Mouse (Mus musculus) midbrain, embryonic 11.5 days (tissue): ENCODE measurements around the gene 4921536K21Rik. TPM values are rescaled to one million over a fixed set of nuclear protein-coding genes. Genes with fewer than 3 reads are reported as not detected.

ENCODE experiments used
- ATAC-seq: fragments of 200-750 bp; cut with Nextera tagmentation; 2 replicates; pipeline ENCODE4 v1.8.0; 2017; ENCODE audit warnings: moderate TSS enrichment, moderate library complexity; ENCODE audit not compliant: low FRiP score
- DNase-seq: peaks from one replicate; pipeline ENCODE4 v3.0.0; 2015; ENCODE audit warnings: low spot score; ENCODE audit errors: missing footprints
- H3K27ac ChIP-seq: fragments of 300-500 bp; sonication (generic); 2 replicates; pipeline ENCODE4 v1.5.1; 2014; ENCODE audit warnings: low read depth, low read length
- H3K27me3 ChIP-seq: fragments of 300-500 bp; sonication (generic); 2 replicates; pipeline ENCODE4 v1.6.1; 2014; ENCODE audit warnings: mild to moderate bottlenecking, low read length, moderate library complexity, mixed read lengths; ENCODE audit not compliant: control insufficient read depth, insufficient read depth
- H3K36me3 ChIP-seq: fragments of 300-500 bp; sonication (generic); 2 replicates; pipeline ENCODE4 v1.6.1; 2014; ENCODE audit warnings: mild to moderate bottlenecking, low read length, moderate library complexity, mixed read lengths; ENCODE audit not compliant: control insufficient read depth, insufficient read depth
- H3K4me1 ChIP-seq: fragments of 300-500 bp; sonication (generic); 2 replicates; pipeline ENCODE4 v1.6.1; 2014; ENCODE audit warnings: low read length; ENCODE audit not compliant: control insufficient read depth, insufficient read depth
- H3K4me2 ChIP-seq: fragments of 300-500 bp; sonication (generic); 2 replicates; pipeline ENCODE4 v1.6.1; 2014; ENCODE audit warnings: mild to moderate bottlenecking, moderate library complexity
- H3K4me3 ChIP-seq: fragments of 300-500 bp; sonication (generic); 2 replicates; pipeline ENCODE4 v1.5.1; 2014; ENCODE audit warnings: low read depth, low read length
- H3K9ac ChIP-seq: fragments of 300-500 bp; sonication (generic); 2 replicates; pipeline ENCODE4 v1.6.1; 2014; ENCODE audit warnings: low read length
- H3K9me3 ChIP-seq: fragments of 300-500 bp; sonication (generic); 2 replicates; pipeline ENCODE4 v1.6.1; 2016; ENCODE audit warnings: low read length; ENCODE audit not compliant: control insufficient read depth
- WGBS: fragments of 180-500 bp; shearing (Covaris S2); extraction: QIAGEN DNeasy Blood & Tissue Kit; methylation state at CpG from one replicate; pipeline ENCODE4 v1.1.7; 2014; 5-methylcytosine and 5-hydroxymethylcytosine counted together
- polyA plus RNA-seq: library from polyadenylated mRNA; unstranded; fragments of >200 nt; fragmentation: Nextera tagmentation; extraction: Ambion mirVana; gene quantifications from 2 replicates; pipeline ENCODE4 v1.2.1, GENCODE M21; 2014

The 4921536K21Rik gene
- polyA plus RNA-seq, 1 experiment from 2014 or later: 0.64 TPM

- H3K4me2 ChIP-seq: no peak overlapping the region
- H3K9me3 ChIP-seq: no peaks in the 10 kb centered on the region
- H3K9ac ChIP-seq: no peak overlapping the region
- no peak overlapping the region for H3K4me3 ChIP-seq
- DNase-seq (no peak), ATAC-seq (no peak)
- no peaks in the 10 kb centered on the region for H3K4me1 ChIP-seq
- no peaks in the 10 kb centered on the region for H3K36me3 ChIP-seq
- H3K27ac ChIP-seq: no peak overlapping the region
- no peaks in the 10 kb centered on the region for H3K27me3 ChIP-seq
- 83% methylated on average over 6 of the region's 6 CpGs for WGBS
Measured at GRCm38 (mm10) chr11:3876419-3876818, 18.5 kb downstream of the 4921536K21Rik start.

- ATAC-seq (no peak), DNase-seq (peak; percentile 89)
- Histone ChIP-seq H3K27ac (no peak overlapping the region), H3K36me3 (no peaks in the 10 kb centered on the region), H3K4me1 (no peaks in the 10 kb centered on the region), H3K4me2 (peak overlapping the region; percentile 71), H3K27me3 (peaks cover 11% of the 10 kb centered on the region), H3K4me3 (peak overlapping the region; percentile 43), H3K9me3 (no peaks in the 10 kb centered on the region), H3K9ac (peak overlapping the region; percentile 63)
- 53% methylated on average over 6 of the region's 6 CpGs for WGBS
Measured at GRCm38 (mm10) chr11:3864343-3864742, 30.6 kb downstream of the 4921536K21Rik start.

GRCm38 (mm10) chr11:3863454-3864112 lies 31.3 kb downstream of the 4921536K21Rik start, which contains the start of gene Osbp2:
TSS of gene Osbp2 (minus strand) at chr11:3863903.
- Histone ChIP-seq H3K4me2 (peak within 1 kb of the TSS; percentile 71), H3K9me3 (no peaks in the 10 kb centered on the region), H3K27ac (no peak within 1 kb of the TSS), H3K9ac (peak within 1 kb of the TSS; percentile 63), H3K36me3 (no peaks in the 10 kb centered on the region), H3K27me3 (peaks cover 11% of the 10 kb centered on the region), H3K4me1 (no peaks in the 10 kb centered on the region), H3K4me3 (peak within 1 kb of the TSS; percentile 43)
- ATAC-seq (peak; percentile 94), DNase-seq (peak; percentile 97)
- WGBS: 4% methylated on average over 51 of the region's 58 CpGs

GRCm38 (mm10) chr11:3862661-3863453 lies 32.0 kb downstream of the 4921536K21Rik start:
- Histone ChIP-seq H3K27me3 (peaks cover 11% of the 10 kb centered on the region), H3K9ac (no peak overlapping the region; the same call in 1 of the 2 replicates), H3K9me3 (no peaks in the 10 kb centered on the region), H3K4me2 (peak overlapping the region; percentile 71), H3K36me3 (no peaks in the 10 kb centered on the region), H3K4me3 (peak overlapping the region; percentile 43; the same call in 1 of the 2 replicates), H3K4me1 (no peaks in the 10 kb centered on the region), H3K27ac (no peak overlapping the region)
- 73% methylated on average over 19 of the region's 19 CpGs for WGBS
- DNase-seq: peak; percentile 83
- ATAC-seq: peak; percentile 22; the same call in 1 of the 2 replicates

GRCm38 (mm10) chr11:3860361-3860760 lies 34.5 kb downstream of the 4921536K21Rik start:
- no peaks in the 10 kb centered on the region for H3K9me3 ChIP-seq
- H3K4me3 ChIP-seq: no peak overlapping the region
- no peak for DNase-seq
- WGBS: 85% methylated on average over 4 of the region's 4 CpGs
- H3K4me1 ChIP-seq: no peaks in the 10 kb centered on the region
- no peaks in the 10 kb centered on the region for H3K36me3 ChIP-seq
- H3K4me2 ChIP-seq: no peak overlapping the region
- H3K27me3 ChIP-seq: peaks cover 11% of the 10 kb centered on the region
- no peak overlapping the region for H3K9ac ChIP-seq
- no peak for ATAC-seq
- no peak overlapping the region for H3K27ac ChIP-seq

- DNase-seq: no peak
- Histone ChIP-seq H3K9ac (no peak overlapping the region), H3K9me3 (no peaks in the 10 kb centered on the region), H3K4me2 (no peak overlapping the region), H3K27ac (no peak overlapping the region), H3K4me1 (no peaks in the 10 kb centered on the region), H3K36me3 (no peaks in the 10 kb centered on the region), H3K27me3 (peaks cover 11% of the 10 kb centered on the region), H3K4me3 (no peak overlapping the region)
- WGBS: 89% methylated on average over 4 of the region's 4 CpGs
- no peak for ATAC-seq
Measured at GRCm38 (mm10) chr11:3859778-3860177, 35.1 kb downstream of the 4921536K21Rik start.

GRCm38 (mm10) chr11:3857902-3858301 lies 37.0 kb downstream of the 4921536K21Rik start:
- Histone ChIP-seq H3K4me1 (no peaks in the 10 kb centered on the region), H3K4me2 (no peak overlapping the region), H3K27me3 (peaks cover 5% of the 10 kb centered on the region), H3K9me3 (no peaks in the 10 kb centered on the region), H3K27ac (no peak overlapping the region), H3K9ac (no peak overlapping the region), H3K36me3 (no peaks in the 10 kb centered on the region), H3K4me3 (no peak overlapping the region)
- WGBS: 80% methylated on average over 5 of the region's 5 CpGs
- no peak for ATAC-seq
- no peak for DNase-seq

- Histone ChIP-seq H3K4me3 (no peak overlapping the region), H3K9ac (no peak overlapping the region), H3K4me1 (no peaks in the 10 kb centered on the region), H3K27me3 (no peaks in the 10 kb centered on the region), H3K36me3 (no peaks in the 10 kb centered on the region), H3K27ac (no peak overlapping the region), H3K9me3 (no peaks in the 10 kb centered on the region), H3K4me2 (no peak overlapping the region)
- DNase-seq (no peak), ATAC-seq (no peak)
- 91% methylated on average over 5 of the region's 5 CpGs for WGBS
Measured at GRCm38 (mm10) chr11:3855846-3856245, 39.1 kb downstream of the 4921536K21Rik start.

- ATAC-seq (no peak), DNase-seq (no peak)
- WGBS: 87% methylated on average over 3 of the region's 3 CpGs
- Histone ChIP-seq H3K27me3 (no peaks in the 10 kb centered on the region), H3K9ac (no peak overlapping the region), H3K4me2 (no peak overlapping the region), H3K36me3 (no peaks in the 10 kb centered on the region), H3K4me3 (no peak overlapping the region), H3K9me3 (no peaks in the 10 kb centered on the region), H3K4me1 (no peaks in the 10 kb centered on the region), H3K27ac (no peak overlapping the region)
Measured at GRCm38 (mm10) chr11:3854156-3854555, 40.7 kb downstream of the 4921536K21Rik start.
